21 mouse cellular contexts compared by ENCODE assay signal in genomic region chr8:46403877-46404560, GRCm38 (mm10).
DNase-seq lines count a peak whose midpoint lies in the region; ATAC-seq and TF ChIP-seq lines count a peak whose summit lies in the region.
"Had no signal": no experiment of that assay in that cellular context is flagged by ENCODE, and none has a peak within 500 bp of the region (broad histone marks: within the 10 kb centered on the region; RNA-seq: fewer than 3 reads in every experiment).

No protein-coding gene starts in this region.

- H3K27ac ChIP-seq in stomach, postnatal 0 days (replicated peaks) = no peak overlapping the region
- no peak overlapping the region for H3K27ac ChIP-seq in forebrain, embryonic 12.5 days
- H3K27ac ChIP-seq: embryonic facial prominence, embryonic 15.5 days; forebrain, embryonic 10.5 days; heart, embryonic 10.5 days; hindbrain, embryonic 15.5 days; liver, embryonic 14.5 days; midbrain, embryonic 10.5 days; neural tube, embryonic 13.5 days had no signal

- H3K4me1 ChIP-seq in stomach, postnatal 0 days (replicated peaks; ENCODE audit: control insufficient read depth, insufficient read depth) = no peaks in the 10 kb centered on the region
- no peaks in the 10 kb centered on the region for H3K4me1 ChIP-seq in forebrain, embryonic 12.5 days
- H3K4me1 ChIP-seq: embryonic facial prominence, embryonic 15.5 days; forebrain, embryonic 10.5 days; heart, embryonic 10.5 days; hindbrain, embryonic 15.5 days; midbrain, embryonic 10.5 days; neural tube, embryonic 13.5 days had no signal

- intact Hi-C loops in heart, postnatal 36 days (cut with DNase I) = no loop called here

- H3K4me2 ChIP-seq in stomach, postnatal 0 days (replicated peaks; ENCODE audit: low read depth) = no peak overlapping the region
- H3K4me2 ChIP-seq in forebrain, embryonic 12.5 days = no peak overlapping the region
- H3K4me2 ChIP-seq: embryonic facial prominence, embryonic 15.5 days; hindbrain, embryonic 15.5 days; neural tube, embryonic 13.5 days had no signal

- H3K27me3 ChIP-seq in stomach, postnatal 0 days (ENCODE audit: control insufficient read depth, insufficient read depth, low read length) = no peaks in the 10 kb centered on the region
- no peaks in the 10 kb centered on the region for H3K27me3 ChIP-seq in forebrain, embryonic 12.5 days
- H3K27me3 ChIP-seq: CH12.LX; embryonic facial prominence, embryonic 15.5 days; hindbrain, embryonic 15.5 days; neural tube, embryonic 13.5 days had no signal

- H3K36me3 ChIP-seq in stomach, postnatal 0 days (ENCODE audit: control insufficient read depth, insufficient read depth, low read length) = no peaks in the 10 kb centered on the region
- no peaks in the 10 kb centered on the region for H3K36me3 ChIP-seq in forebrain, embryonic 12.5 days (replicated peaks)
- H3K36me3 ChIP-seq: embryonic facial prominence, embryonic 15.5 days; forebrain, embryonic 10.5 days; heart, embryonic 10.5 days; hindbrain, embryonic 15.5 days; midbrain, embryonic 10.5 days; neural tube, embryonic 13.5 days had no signal

- ATAC-seq in stomach, postnatal 0 days (ENCODE audit: low FRiP score, low TSS enrichment) = peak; percentile 85
- ATAC-seq in forebrain, embryonic 12.5 days (ENCODE audit: low FRiP score) = no peak

- no peak for TF ChIP-seq EP300 in stomach, postnatal 0 days (optimal IDR thresholded peaks at IDR 0.05)

- H3K4me3 ChIP-seq in stomach, postnatal 0 days (ENCODE audit: low read depth, low read length) = no peak overlapping the region
- H3K4me3 ChIP-seq in forebrain, embryonic 12.5 days (replicated peaks) = no peak overlapping the region
- H3K4me3 ChIP-seq: embryonic facial prominence, embryonic 15.5 days; forebrain, embryonic 10.5 days; heart, embryonic 10.5 days; hindbrain, embryonic 15.5 days; midbrain, embryonic 10.5 days; neural tube, embryonic 13.5 days had no signal

- 69% methylated on average over 5 of the region's 5 CpGs for WGBS in stomach, postnatal 0 days
- WGBS in forebrain, embryonic 12.5 days = 87% methylated on average over 5 of the region's 5 CpGs

- no peak for TF ChIP-seq CTCF in stomach, postnatal 0 days (IDR thresholded peaks at IDR 0.05; ENCODE audit: low read depth)

- peak; percentile 86 for DNase-seq in heart, adult 11 months
- no peak for DNase-seq in heart, postnatal 36 days
- peak; percentile 17 for DNase-seq in urinary bladder, postnatal 14 days (ENCODE audit: low spot score)
- no peak for DNase-seq in urinary bladder, postnatal 25 days (ENCODE audit: low spot score)
- peak; percentile 71 for DNase-seq in kidney, postnatal 14 days
- DNase-seq in stomach, postnatal 0 days (ENCODE audit: low spot score) = peak; percentile 30
- DNase-seq in lung, postnatal 14 days = no peak
- DNase-seq: cerebellum, adult 9-11 months; gastrocnemius, postnatal 25 days; heart, postnatal 14 days; lung, postnatal 36 days; thymus, postnatal 4 days had no signal

- H3K9me3 ChIP-seq in stomach, postnatal 0 days (ENCODE audit: control insufficient read depth, low read length) = no peaks in the 10 kb centered on the region
- no peaks in the 10 kb centered on the region for H3K9me3 ChIP-seq in forebrain, embryonic 12.5 days
- H3K9me3 ChIP-seq: embryonic facial prominence, embryonic 15.5 days; forebrain, embryonic 10.5 days; heart, embryonic 10.5 days; hindbrain, embryonic 15.5 days; midbrain, embryonic 10.5 days; neural tube, embryonic 13.5 days had no signal

- no peak overlapping the region for H3K9ac ChIP-seq in stomach, postnatal 0 days (ENCODE audit: low read length)
- no peak overlapping the region for H3K9ac ChIP-seq in forebrain, embryonic 12.5 days
- H3K9ac ChIP-seq: embryonic facial prominence, embryonic 15.5 days; hindbrain, embryonic 15.5 days; liver, embryonic 14.5 days; neural tube, embryonic 13.5 days had no signal

Comparison
In these comparisons a context has a peak if more than half of its experiments do, and no peak if none do; other contexts are left out.
1. DNase-seq: peak in heart, adult 11 months (single experiment), urinary bladder, postnatal 14 days (single experiment), kidney, postnatal 14 days (single experiment) and stomach, postnatal 0 days (single experiment); none in heart, postnatal 36 days (0 of 2), urinary bladder, postnatal 25 days (single experiment) and lung, postnatal 14 days (single experiment).